Mouse (Mus musculus): ENCODE measurements around the gene Gpr156.

DNA sequence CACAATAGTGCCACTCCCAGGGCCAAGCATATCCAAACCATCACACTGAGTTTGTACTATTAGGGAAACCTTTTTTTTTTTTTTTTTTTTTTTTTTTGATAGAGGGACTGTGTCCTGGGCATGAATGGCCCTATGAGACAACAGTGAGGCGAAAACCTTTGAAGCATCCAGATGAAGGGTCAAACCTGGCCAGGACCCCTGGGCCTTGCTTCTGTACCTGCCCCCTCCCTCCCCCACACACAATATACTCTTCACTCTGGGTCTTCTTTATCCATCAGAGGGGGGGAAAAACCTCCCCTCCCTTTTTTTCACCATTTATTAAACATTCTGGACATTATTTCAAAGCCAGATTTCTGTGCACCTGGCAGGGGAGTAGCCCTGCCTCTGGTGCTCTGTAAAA lies 83.5 kb downstream of the Gpr156 start:
- TF ChIP-seq ZNF384 (IDR thresholded peaks at IDR 0.05; ENCODE audit: low read depth, low read length) (no peak), CHD2 (IDR thresholded peaks at IDR 0.05; ENCODE audit: low read depth, low read length) (no peak)

Data from ES-E14 (cell line).